Mouse (Mus musculus) right cerebral cortex, postnatal 25 days (tissue): ENCODE measurements around the gene Trim14.

ENCODE experiments used
- DNase-seq: peaks from one replicate; pipeline ENCODE4 v3.0.0; 2022

Trim14 gene

DNA sequence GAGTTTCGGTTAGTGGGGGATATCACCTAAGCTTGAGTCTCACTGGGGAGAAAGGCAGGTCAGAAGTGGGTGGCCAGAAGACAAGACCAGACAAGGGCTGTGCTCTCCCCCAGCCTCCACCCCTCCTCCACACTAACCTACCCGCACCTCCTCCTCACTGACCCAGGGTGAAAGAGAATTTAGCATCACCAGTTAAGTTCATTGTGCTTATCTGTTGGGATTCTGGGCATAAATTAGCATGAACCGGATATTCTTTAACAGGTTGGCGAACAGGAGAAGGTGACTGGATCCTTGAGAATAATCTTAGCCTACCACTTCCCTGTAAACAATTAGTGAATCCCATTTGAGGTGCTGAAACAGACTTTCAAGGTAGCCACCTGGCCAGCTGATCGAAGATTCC lies 60.8 kb downstream of the Trim14 start:
- no peak for DNase-seq

GRCm38 (mm10) chr4:46465740-46466139 lies 70.2 kb downstream of the Trim14 start:
- DNase-seq: no peak

- DNase-seq: no peak
Measured at GRCm38 (mm10) chr4:46463130-46463830, 72.7 kb downstream of the Trim14 start.

DNA sequence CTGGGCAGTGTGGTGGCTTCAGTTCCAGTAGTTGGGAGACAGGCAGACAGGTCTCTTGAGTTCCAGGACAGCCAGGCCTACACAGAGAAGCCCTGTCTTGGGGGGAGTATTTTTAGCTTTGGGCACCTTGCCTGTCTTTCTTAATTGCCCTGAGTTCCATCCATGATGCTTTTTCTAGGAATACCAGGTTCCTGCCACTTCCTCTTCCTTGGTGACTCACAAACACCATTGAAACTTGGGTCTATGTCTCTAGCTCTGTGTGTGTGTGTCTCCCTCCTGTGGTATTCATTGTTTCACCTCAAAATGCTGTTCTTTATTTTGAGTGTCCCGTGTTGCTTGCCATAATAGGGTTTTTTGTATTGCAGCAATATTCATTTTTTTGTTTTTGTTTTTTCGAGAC lies 77.5 kb downstream of the Trim14 start:
- DNase-seq: no peak

- no peak for DNase-seq
Measured at GRCm38 (mm10) chr4:46457186-46457585, 78.8 kb downstream of the Trim14 start.

- no peak for DNase-seq
Measured at GRCm38 (mm10) chr4:46456762-46457161, 79.2 kb downstream of the Trim14 start.

GRCm38 (mm10) chr4:46454097-46454864 lies 81.7 kb downstream of the Trim14 start:
- no peak for DNase-seq

- DNase-seq: no peak
Measured at GRCm38 (mm10) chr4:46452855-46453719, 82.9 kb downstream of the Trim14 start.

DNA sequence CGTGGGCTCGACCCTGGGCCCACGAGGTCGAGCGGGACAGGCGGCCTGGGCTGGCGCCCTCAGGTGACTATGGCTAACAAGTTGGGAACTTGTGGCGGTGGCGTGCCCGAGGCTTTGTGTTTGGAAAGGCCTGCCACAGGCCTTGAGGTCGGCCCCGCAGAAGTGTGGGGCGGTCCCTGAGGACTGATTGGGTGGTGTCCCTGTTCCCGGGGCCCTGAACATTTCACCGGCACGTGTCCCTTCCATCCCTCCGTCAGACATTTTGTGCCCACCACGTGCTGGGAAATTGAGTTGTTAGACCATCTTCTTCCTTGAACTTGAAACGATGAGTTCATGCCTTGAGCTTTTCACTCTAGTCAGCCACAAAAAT lies 83.5 kb downstream of the Trim14 start:
- DNase-seq: peak; percentile 48

DNA sequence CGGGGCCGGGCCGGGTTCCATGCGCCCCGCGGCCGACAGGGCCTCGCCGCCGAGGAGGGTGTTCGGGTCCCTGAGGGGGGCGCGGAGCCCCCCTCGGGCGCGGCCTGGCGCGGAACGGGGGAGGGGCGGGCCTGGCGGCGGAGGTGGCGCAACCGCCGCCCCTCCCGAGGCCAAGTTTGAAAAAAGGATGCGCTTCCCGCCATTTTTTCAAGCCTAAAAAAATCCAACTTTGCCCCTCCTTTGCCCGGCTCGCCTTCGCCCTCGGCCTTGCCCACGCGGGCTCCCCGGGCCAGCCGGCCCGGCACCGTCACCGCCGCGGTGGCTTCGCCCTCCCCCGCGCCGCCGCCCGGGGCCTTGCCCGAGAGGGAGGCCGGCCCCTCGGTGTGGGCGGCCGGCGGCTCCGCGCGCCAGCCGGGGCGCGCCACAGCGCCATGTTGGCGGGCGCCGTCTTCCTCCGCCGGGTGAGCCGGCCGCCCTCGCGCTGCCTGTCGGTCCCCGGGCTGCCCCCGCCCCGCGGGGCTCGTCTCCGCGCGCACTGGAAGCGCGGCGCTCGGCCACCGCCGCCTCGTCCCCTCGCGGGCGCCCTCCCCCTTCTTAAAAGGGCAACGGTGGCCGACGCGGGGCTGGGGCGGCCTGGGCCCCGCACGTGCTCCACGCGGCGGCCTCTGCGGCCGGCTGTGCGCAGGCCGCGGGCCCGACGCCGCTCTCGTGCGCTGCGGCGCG lies 84.0 kb downstream of the Trim14 start:
- peak; percentile 84 for DNase-seq

DNA sequence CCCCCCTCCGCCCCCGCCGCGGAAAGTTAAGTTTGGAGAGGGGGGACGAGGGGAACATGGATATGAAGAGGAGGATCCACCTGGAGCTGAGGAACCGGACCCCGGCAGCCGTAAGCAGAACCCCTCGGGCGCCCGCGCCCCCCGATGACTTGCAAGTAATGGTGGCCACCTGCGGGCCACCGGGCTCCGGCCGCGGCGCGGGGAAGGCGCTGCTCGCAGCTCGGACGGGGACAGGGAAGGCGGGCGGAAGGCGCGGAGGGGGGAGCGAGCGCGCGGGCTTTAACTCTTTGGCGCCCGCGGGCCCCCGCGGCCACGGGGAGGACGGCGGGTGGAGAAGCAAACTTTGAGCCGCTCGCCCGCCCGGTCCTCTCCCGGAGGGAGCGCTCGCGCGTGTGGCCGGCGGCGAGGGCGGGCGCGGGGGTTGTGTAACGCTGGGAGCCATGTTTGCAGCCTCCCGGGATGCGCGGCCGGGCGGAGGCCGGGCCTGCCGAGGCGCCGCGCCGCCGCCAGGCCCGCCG lies 84.6 kb downstream of the Trim14 start:
- DNase-seq: peak; percentile 84

DNA sequence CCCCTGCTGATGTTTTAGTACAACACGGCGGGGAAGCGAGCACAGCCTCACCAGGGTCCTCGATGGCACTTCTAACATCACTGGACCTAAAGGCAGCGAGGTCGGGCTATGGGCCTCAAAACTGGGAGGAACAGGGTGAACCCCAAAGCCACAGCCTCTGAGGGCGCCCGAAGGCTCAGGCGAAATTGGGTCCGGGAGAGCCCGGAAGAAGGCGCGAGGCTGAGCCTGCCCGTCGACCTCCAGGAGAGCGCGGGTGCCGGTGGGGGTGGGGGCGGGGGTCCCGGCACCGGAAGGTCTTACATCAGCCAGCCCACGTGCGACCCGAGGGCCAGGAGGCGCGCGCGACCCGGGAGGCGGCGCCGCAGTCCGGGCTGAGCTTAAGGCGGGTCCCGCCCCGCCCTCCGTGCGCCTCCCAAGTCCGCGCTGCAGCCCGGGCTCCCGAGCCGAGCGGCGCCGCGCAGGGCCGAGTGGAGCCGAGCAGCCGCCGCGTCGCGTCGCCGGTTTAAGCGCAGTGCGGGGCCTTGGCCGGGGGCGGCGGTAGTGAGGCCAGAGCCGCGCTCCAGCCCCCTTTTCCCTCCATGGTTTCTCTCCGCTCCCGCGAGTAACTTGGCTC lies 85.3 kb downstream of the Trim14 start, which contains the start of gene Anp32b:
Anp32b (plus strand) TSS at position 384 of the 613 bp plus-strand sequence.
- DNase-seq: peak; percentile 92

GRCm38 (mm10) chr4:46450020-46450518 lies 85.9 kb downstream of the Trim14 start:
- DNase-seq: no peak

DNA sequence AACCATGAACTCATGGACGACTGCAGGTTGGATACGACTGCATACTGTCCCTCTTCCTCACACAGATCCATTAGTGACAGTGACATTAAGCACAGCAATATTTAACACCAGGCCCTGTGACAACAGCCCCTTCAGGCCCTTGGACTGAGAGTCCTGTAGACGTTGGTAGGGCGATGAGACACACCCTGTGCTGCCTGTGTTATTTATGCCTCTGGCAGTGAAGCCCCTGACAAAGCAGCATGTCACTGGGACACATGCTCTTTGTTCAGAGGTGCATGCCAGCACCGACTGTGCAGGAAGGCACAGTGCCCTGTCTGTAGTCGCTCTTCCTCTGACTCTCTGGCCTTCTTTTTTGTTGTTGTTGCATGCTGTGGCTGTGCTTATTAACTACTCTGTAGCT lies 87.1 kb downstream of the Trim14 start:
- DNase-seq: no peak

- no peak for DNase-seq
Measured at GRCm38 (mm10) chr4:46447461-46447860, 88.5 kb downstream of the Trim14 start.

- DNase-seq: no peak
Measured at GRCm38 (mm10) chr4:46445237-46445945, 90.5 kb downstream of the Trim14 start.
